Mouse (Mus musculus) adrenal gland, postnatal 4 days (tissue): ENCODE measurements around the gene 1600014C10Rik. TPM values are rescaled to one million over a fixed set of nuclear protein-coding genes. Genes with fewer than 3 reads are reported as not detected.

Experiments used
- DNase-seq, 2 experiments: peaks; one replicate each; pipeline ENCODE4 v3.0.0; 2021 to 2022; ENCODE audit warnings: low spot score in 2 of 2, mixed read lengths in 2 of 2
- total RNA-seq, 2 experiments: library from RNA; stranded (reverse); gene quantifications; 2 replicates each; pipeline ENCODE4 v1.2.3; 2021

The 1600014C10Rik gene
- total RNA-seq, 2 experiments from 2014 or later = 22.0 to 36.5 TPM

- peak; percentile 76 for DNase-seq
These were observed 438 bp upstream of the 1600014C10Rik start for GRCm38 (mm10) chr7:38182596-38182961.

- DNase-seq = peak; percentile 62 to 75
These were observed 846 bp downstream of the 1600014C10Rik start for GRCm38 (mm10) chr7:38183709-38184417.

GRCm38 (mm10) chr7:38184418-38184745 is 1.4 kb downstream of the 1600014C10Rik start:
- DNase-seq = no peak

- no peak for DNase-seq
These were observed 1.8 kb downstream of the 1600014C10Rik start for GRCm38 (mm10) chr7:38184786-38185185.

GRCm38 (mm10) chr7:38186861-38187260 is 3.8 kb downstream of the 1600014C10Rik start:
- no peak for DNase-seq

GRCm38 (mm10) chr7:38187796-38188195 is 4.8 kb downstream of the 1600014C10Rik start:
- DNase-seq = no peak

- no peak for DNase-seq
These were observed 5.5 kb downstream of the 1600014C10Rik start for GRCm38 (mm10) chr7:38188281-38189075.

GRCm38 (mm10) chr7:38189136-38189982 is 6.3 kb downstream of the 1600014C10Rik start:
- no peak for DNase-seq

GRCm38 (mm10) chr7:38190056-38190835 is 7.2 kb downstream of the 1600014C10Rik start:
- no peak for DNase-seq

GRCm38 (mm10) chr7:38191146-38191545 is 8.1 kb downstream of the 1600014C10Rik start:
- DNase-seq = no peak

- no peak for DNase-seq
These were observed 8.6 kb downstream of the 1600014C10Rik start for GRCm38 (mm10) chr7:38191571-38191970.

- no peak for DNase-seq
These were observed 17.0 kb downstream of the 1600014C10Rik start for GRCm38 (mm10) chr7:38199907-38200605.

- DNase-seq = peak; percentile 56 to 69
These were observed 17.7 kb downstream of the 1600014C10Rik start for GRCm38 (mm10) chr7:38200606-38201289.

- no peak for DNase-seq
These were observed 18.3 kb downstream of the 1600014C10Rik start for GRCm38 (mm10) chr7:38201290-38201658.

GRCm38 (mm10) chr7:38204314-38204713 is 21.3 kb downstream of the 1600014C10Rik start:
- DNase-seq = no peak

- DNase-seq = no peak
These were observed 22.8 kb downstream of the 1600014C10Rik start for GRCm38 (mm10) chr7:38205801-38206200.

GRCm38 (mm10) chr7:38206564-38206963 is 23.5 kb downstream of the 1600014C10Rik start:
- DNase-seq = no peak

GRCm38 (mm10) chr7:38208969-38209368 is 26.0 kb downstream of the 1600014C10Rik start:
- no peak for DNase-seq

GRCm38 (mm10) chr7:38209478-38210152 is 26.6 kb downstream of the 1600014C10Rik start:
- DNase-seq = no peak
